Mouse (Mus musculus) mature B cell (primary cell): Measurements from ENCODE around the gene Hes6.

ENCODE experiments used
- in situ Hi-C: fragments of 300-500 bp; cut with MboI; formaldehyde crosslinking; loops from 2 replicates; pipeline ENCODE4 v1.14.3; 2019

Hes6 gene

GRCm38 (mm10) chr1:91441855-91442254 lies 28.0 kb upstream of the Hes6 start:
- in situ Hi-C loops = no loop called here

DNA sequence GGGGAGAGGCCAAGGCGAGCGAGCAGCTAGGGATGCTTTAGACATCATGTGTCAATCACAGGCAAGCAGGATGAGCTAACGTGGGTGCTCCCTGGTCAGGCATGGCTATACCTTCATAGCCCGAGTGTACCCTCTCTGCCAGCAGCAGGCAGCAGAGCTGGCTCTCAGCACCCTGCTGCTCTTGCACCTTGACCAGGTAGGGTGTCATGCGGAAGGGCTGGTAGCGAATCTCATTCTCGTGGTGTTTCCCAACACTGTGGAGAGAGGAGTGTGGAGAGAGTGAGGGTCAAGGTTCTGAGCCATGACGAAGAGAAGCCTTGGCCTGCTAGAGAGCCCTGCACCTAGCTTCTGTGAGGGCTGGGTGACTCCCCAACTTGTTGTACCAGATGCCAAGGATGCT lies 25.9 kb upstream of the Hes6 start:
- in situ Hi-C loops = no loop called here

- in situ Hi-C loops = no loop called here
Observed at GRCm38 (mm10) chr1:91437573-91437972, 23.7 kb upstream of the Hes6 start.

DNA sequence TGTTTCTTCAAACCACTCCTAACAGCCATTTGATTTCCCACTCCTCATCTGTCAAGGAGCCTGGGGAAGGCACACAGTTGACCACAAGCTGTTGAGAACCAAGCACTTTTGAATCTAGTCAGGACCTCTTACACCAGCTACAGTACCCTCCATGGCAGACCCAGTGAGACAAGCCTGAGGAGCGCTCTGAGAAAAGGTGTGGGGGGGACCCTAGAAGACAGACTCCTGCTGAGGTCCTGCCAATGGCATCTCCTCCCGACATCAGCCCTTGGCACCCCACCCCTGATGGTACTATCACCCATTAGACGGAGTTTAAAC lies 23.2 kb upstream of the Hes6 start:
- in situ Hi-C loops = no loop called here

GRCm38 (mm10) chr1:91436380-91437082 lies 22.7 kb upstream of the Hes6 start:
- in situ Hi-C loops = no loop called here

DNA sequence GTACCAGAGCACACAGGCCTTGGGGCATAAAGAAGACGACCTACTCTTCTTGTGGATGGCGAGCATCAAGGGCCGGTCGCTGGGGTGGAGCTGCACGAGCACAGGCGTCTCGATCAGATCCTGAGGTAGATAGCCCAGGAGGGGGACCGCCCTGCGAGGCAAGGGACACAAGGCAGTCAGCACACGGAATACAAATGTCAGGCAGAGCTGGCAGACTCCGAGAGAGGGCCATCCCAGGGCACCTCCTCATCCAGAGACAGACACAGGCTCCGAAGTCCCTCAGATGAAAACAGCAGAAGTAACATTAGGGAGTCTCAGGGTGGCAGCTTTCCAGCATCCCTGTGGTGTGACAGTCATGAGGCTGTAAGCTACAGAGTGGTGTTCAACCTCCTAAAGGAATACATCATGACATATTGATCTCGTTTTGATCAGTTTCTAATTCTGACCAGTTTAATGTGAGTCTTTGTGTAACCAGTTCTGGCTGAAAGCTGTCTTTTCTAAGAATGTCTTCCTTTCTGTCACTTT lies 21.8 kb upstream of the Hes6 start:
- in situ Hi-C loops = no loop called here

- in situ Hi-C loops = no loop called here
Observed at GRCm38 (mm10) chr1:91434905-91435304, 21.1 kb upstream of the Hes6 start.

DNA sequence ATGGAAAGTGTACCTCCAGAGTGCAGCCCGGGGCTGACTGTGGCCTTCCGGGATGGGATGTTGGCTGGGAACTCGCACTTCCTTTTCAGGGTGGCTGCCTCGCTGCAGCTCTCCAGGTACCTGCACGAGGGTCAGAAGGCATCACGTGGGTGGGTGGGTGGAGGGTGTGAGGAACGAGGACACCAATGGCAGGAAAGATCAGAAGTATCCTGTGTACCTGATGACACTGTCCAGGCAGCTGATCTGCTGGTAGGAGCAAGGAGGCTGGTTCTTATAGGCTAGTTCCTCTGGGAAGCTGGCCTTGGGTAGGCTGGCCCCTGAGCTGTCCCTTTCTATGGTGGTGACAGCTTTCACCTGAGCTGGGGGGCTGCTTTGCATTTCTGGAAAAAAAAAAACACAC lies 16.9 kb upstream of the Hes6 start:
- in situ Hi-C loops = no loop called here

DNA sequence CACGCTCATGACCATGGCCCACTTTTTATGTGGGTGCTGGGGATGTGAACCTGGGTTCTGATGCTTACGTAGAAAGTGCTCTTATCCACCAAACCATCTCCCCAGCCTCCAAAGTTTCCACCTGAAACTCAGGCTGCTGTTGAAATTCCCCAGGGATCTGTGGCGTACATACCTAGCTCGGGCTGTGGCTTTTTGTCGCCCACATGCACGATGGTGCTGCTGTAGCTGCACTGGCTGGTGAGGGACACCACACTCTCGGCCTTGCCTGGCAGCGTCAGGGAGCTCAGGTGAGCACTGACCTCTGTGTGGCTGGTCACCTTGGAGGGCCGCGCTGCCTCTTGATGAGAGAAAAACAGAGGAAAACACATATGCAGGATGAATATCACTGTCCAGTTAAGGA lies 15.4 kb upstream of the Hes6 start:
- in situ Hi-C loops = no loop called here

DNA sequence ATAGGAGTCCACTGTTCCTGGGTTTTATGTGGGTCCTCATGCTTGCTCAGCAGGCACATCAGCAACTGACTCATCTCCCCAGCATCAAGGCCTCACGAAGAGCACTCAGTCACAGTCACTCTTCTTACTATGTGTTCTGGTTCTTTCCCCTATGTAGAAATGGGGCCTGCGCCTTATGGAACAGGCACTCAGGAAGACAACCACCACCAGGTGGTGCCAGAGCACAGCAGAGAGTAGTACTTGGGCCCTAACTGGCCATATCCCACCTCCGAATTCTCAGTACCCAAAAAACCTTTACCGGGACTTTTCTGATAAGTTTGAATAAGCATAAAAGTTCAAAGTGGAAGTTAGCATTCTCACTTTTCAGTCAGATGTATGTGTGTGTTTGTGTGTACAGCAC lies 14.8 kb upstream of the Hes6 start:
- in situ Hi-C loops = no loop called here

- in situ Hi-C loops = no loop called here
Observed at GRCm38 (mm10) chr1:91426397-91426796, 12.6 kb upstream of the Hes6 start.

DNA sequence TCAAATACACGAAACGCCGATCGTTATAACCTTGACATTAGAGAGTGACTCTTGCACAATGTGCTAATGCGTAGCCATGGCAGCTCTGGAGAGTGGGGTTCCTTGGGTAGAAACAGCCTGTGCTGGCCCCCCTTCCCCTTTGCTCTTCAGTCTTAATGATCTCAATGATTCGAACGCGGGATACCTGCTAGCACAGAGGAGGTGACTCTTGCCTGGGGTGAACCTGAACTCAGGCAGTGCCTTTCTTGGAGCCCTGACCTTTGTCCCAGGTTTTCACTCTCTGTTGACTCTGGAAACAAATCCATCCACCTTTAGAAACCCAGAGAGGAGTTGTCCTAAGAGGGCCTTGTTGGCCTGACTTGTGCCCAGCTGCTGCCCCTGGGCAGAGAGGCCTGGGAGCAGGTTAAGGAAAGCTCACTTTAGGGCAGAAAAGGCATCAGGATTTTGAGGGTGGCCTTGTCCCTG lies 6.8 kb upstream of the Hes6 start:
- in situ Hi-C loops = no loop called here

DNA sequence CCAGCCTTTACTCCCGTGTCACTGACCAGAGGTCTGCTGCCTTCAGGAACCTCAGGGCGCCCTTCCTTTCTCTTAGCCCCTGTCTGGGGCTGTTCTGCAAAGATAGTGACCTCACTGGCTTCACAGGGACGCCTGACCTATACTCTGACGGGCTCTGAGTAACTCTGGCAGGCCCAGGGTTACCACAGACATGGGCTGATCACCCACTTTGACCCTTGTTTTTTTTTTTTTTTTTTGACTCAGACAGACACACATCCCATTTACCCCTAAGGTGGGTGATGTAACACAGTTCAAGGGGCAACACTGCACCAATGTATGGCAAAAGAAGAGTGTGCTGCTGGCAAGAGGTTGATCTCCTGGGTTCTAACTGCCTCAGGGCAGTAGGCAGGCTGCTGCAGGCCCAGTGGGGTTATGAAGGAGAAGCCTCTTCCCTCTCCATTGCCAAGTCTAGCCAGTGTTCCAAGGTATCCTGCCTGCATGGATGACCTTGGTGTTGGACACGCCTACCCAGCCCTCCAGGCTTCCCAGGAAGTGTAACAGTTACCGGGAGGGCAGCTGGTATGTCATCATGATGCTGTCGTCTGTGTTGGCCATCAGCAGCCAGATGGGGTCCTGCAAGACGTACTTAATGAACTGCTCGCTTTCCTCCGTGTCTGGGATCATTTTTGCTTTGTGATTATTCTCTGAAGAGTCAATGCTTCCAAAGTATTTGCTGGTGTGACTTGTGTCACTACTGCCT lies 6.2 kb upstream of the Hes6 start:
- in situ Hi-C loops = no loop called here

GRCm38 (mm10) chr1:91417991-91418390 lies 4.2 kb upstream of the Hes6 start:
- in situ Hi-C loops = no loop called here

DNA sequence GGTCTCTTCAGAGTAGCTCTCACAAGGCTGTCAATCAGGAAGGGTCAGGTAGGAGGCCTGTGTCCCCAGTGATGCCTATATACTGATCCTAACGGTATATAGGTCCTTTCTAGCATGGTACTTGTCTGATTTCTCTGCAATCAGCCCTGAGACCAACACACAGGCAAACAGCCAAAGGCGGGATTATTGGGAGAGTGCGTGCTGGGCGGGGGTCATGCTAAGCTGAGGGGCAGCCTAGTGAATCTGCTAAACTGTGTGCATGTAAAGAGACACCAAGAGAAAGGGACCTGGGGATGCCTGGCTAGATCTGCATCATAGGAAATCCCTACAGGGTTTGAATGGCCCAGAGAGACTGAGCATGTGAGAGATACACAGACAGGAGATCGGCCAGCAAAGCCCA lies 1.5 kb upstream of the Hes6 start:
- in situ Hi-C loops = no loop called here

DNA sequence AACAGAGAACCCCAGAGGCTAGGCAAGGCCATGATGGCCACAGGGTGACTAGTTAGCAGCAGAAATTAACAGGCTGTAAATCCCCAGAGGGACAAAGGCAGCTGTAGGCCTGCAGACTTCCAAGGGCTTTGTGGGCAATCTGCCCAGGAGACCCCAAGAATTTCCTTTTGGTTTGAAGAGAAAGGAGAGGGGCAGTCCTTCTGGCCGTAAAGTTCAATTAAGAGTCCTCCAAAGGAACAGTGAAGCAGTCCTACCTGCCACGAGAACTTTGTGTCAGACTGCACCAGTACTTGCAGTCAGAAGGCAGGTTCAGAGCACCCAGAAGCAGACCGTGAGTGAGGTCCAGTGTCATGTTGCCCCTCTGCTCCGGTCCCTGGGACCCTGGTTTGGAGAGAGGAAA lies 1.1 kb upstream of the Hes6 start:
- in situ Hi-C loops = no loop called here

- in situ Hi-C loops = no loop called here
Observed at GRCm38 (mm10) chr1:91413536-91413897, 321 bp downstream of the Hes6 start.

- in situ Hi-C loops = no loop called here
Observed at GRCm38 (mm10) chr1:91413030-91413506, 770 bp downstream of the Hes6 start.

GRCm38 (mm10) chr1:91412286-91413029 lies 1.4 kb downstream of the Hes6 start:
- in situ Hi-C loops = no loop called here

- in situ Hi-C loops = no loop called here
Observed at GRCm38 (mm10) chr1:91411631-91412285, 2.1 kb downstream of the Hes6 start.

DNA sequence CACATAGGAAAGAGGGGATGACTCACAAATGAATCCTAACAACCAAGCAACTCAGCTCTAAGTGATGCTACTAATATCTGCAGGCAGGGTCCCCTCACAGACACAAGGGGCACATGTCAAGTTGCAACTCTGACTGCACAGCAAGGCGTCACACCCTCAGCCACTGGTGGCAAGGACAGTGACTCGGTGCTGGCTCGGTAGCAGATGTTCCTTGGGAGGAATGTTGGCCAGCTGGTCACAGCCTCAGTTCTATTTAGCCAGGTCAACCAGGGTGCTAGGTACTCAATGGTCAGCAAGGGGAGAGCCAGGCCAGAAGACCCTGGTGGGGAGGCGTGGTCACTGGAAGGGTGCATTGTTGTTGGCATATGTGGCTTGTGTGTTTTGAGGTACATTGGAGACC lies 6.0 kb downstream of the Hes6 start:
- in situ Hi-C loops = no loop called here
